Mouse (Mus musculus) C2C12 (cell line): Measurements from ENCODE around the gene Rplp1.

Source experiments
- CEBPB ChIP-seq: IDR thresholded peaks from one replicate; pipeline ENCODE4 v1.6.1; 2011; ENCODE audit warnings: low read depth, mild to moderate bottlenecking, control low read depth, moderate library complexity
- CTCF ChIP-seq: IDR thresholded peaks from one replicate; pipeline ENCODE4 v1.5.1; 2011; ENCODE audit not compliant: control insufficient read depth, insufficient read depth, insufficient read length
- FOSL1 ChIP-seq: IDR thresholded peaks from one replicate; pipeline ENCODE4 v1.8.0; 2011; ENCODE audit warnings: mild to moderate bottlenecking, low read length; ENCODE audit not compliant: poor library complexity, insufficient read depth, severe bottlenecking
- MAX ChIP-seq: IDR thresholded peaks from one replicate; pipeline ENCODE4 v1.6.1; 2011; ENCODE audit warnings: mild to moderate bottlenecking, control low read depth
- MYOG ChIP-seq: IDR thresholded peaks from one replicate; pipeline ENCODE4 v1.6.1; 2011; ENCODE audit not compliant: control insufficient read depth, insufficient read length; ENCODE audit errors: extremely low read depth
- USF1 ChIP-seq: IDR thresholded peaks from one replicate; pipeline ENCODE4 v1.6.1; 2011; ENCODE audit warnings: low read depth, mild to moderate bottlenecking, control low read depth, moderate library complexity

GRCm38 (mm10) chr9:61882179-61882578, 32.2 kb downstream of the Rplp1 start:
- no peak for TF ChIP-seq MAX
- no peak for TF ChIP-seq CTCF
- no peak for TF ChIP-seq FOSL1
- TF ChIP-seq CEBPB: no peak
- no peak for TF ChIP-seq MYOG
- TF ChIP-seq USF1: no peak
